ENCODE assay signal across 16 mouse cellular contexts in the genomic region with DNA sequence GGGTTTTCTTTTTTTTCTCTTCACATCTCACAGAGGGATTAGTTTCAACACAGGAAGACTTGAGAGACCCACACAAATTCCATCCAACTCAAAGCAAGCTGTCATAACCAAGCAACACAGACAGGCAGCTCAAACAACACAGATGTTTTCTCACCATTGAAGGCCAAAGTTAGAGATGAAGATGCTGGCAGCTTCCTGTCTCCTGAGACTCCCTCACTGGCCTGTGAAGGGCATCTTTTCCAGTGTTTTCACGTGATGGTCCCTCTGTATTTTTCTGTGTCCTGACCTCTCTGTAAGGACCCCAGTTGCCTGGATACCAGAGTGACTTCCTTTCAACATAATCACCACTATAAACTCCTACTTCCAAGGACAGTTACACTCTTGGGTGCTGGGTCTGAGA.
A peak's percentile ranks its signal among the peaks of the same experiment; 100 is the strongest.
DNase-seq lines count a peak whose midpoint lies in the region; ATAC-seq and TF ChIP-seq lines count a peak whose summit lies in the region.
"Had no signal": no experiment of that assay in that cellular context is flagged by ENCODE, and none has a peak within 500 bp of the region (broad histone marks: within the 10 kb centered on the region; RNA-seq: fewer than 3 reads in every experiment).

No protein-coding gene starts in this region.

- no peaks in the 10 kb centered on the region for H3K9me3 ChIP-seq in kidney, postnatal 0 days (replicated peaks; ENCODE audit: low read length)
- H3K9me3 ChIP-seq in hindbrain, embryonic 16.5 days (ENCODE audit: control insufficient read depth, low read length): no peaks in the 10 kb centered on the region
- H3K9me3 ChIP-seq in liver, embryonic 11.5 days (ENCODE audit: control insufficient read depth, low read length): no peaks in the 10 kb centered on the region
- H3K9me3 ChIP-seq: limb, embryonic 13.5 days had no signal

- 26% methylated on average over 1 of the region's 1 CpGs for WGBS in kidney, postnatal 0 days
- WGBS in hindbrain, embryonic 16.5 days: 29% methylated on average over 1 of the region's 1 CpGs
- 20% methylated on average over 1 of the region's 1 CpGs for WGBS in liver, embryonic 11.5 days

- TF ChIP-seq CTCF in kidney, postnatal 0 days (IDR thresholded peaks at IDR 0.05; ENCODE audit: low read depth): no peak
- TF ChIP-seq CTCF in brain, embryonic 14.5 days (IDR thresholded peaks at IDR 0.05; ENCODE audit: borderline replicate concordance, extremely low read depth, insufficient read depth, insufficient read length): no peak

- no peaks in the 10 kb centered on the region for H3K36me3 ChIP-seq in kidney, postnatal 0 days (ENCODE audit: insufficient read depth, low read length)
- H3K36me3 ChIP-seq in hindbrain, embryonic 16.5 days (ENCODE audit: control insufficient read depth, insufficient read depth, low read length): no peaks in the 10 kb centered on the region
- H3K36me3 ChIP-seq in liver, embryonic 11.5 days (ENCODE audit: control insufficient read depth, insufficient read depth, low read length): no peaks in the 10 kb centered on the region
- H3K36me3 ChIP-seq: limb, embryonic 13.5 days had no signal

- no peak overlapping the region for H3K4me3 ChIP-seq in kidney, postnatal 0 days (replicated peaks; ENCODE audit: low read depth, low read length)
- no peak overlapping the region for H3K4me3 ChIP-seq in hindbrain, embryonic 16.5 days (ENCODE audit: low read length)
- H3K4me3 ChIP-seq in liver, embryonic 11.5 days (ENCODE audit: low read depth, low read length): no peak overlapping the region
- H3K4me3 ChIP-seq: limb, embryonic 13.5 days had no signal

- ATAC-seq in kidney, postnatal 0 days (replicated peaks; ENCODE audit: low FRiP score, low read depth): no peak
- no peak for ATAC-seq in hindbrain, embryonic 16.5 days
- no peak for ATAC-seq in liver, embryonic 11.5 days (replicated peaks; ENCODE audit: low FRiP score)
- ATAC-seq: activated CD4-positive, CD25-positive, alpha-beta regulatory T cell, adult 4 months; forebrain, postnatal 0 days had no signal

- peak; percentile 16 for DNase-seq in kidney, postnatal 0 days (ENCODE audit: low spot score)
- DNase-seq in kidney, adult 11 months: no peak
- DNase-seq in brain, embryonic 14.5 days (ENCODE audit: low read depth): peak; percentile 18
- DNase-seq in gastrocnemius, postnatal 25 days: peak; percentile 48
- DNase-seq in thymus, postnatal 10 days (ENCODE audit: low spot score in 2 of 2): no peak
- no peak for DNase-seq in liver, embryonic 11.5 days (ENCODE audit: low spot score)
- DNase-seq: cerebellum, adult 2 months; forebrain, postnatal 0 days; kidney, postnatal 36 days; layer of hippocampus, postnatal 36 days; lung, adult 2 months; thymus, postnatal 14 days had no signal

- H3K9ac ChIP-seq in kidney, postnatal 0 days (ENCODE audit: low read depth, low read length): no peak overlapping the region
- no peak overlapping the region for H3K9ac ChIP-seq in hindbrain, embryonic 16.5 days (ENCODE audit: low read depth, low read length)
- H3K9ac ChIP-seq in liver, embryonic 11.5 days (ENCODE audit: low read depth, low read length): no peak overlapping the region
- H3K9ac ChIP-seq: forebrain, postnatal 0 days; limb, embryonic 13.5 days had no signal

- H3K27me3 ChIP-seq in kidney, postnatal 0 days (ENCODE audit: insufficient read depth, low read length): no peaks in the 10 kb centered on the region
- no peaks in the 10 kb centered on the region for H3K27me3 ChIP-seq in hindbrain, embryonic 16.5 days (replicated peaks; ENCODE audit: control insufficient read depth, insufficient read depth, low read length)
- no peaks in the 10 kb centered on the region for H3K27me3 ChIP-seq in liver, embryonic 11.5 days (replicated peaks; ENCODE audit: control insufficient read depth, insufficient read depth, low read length)
- H3K27me3 ChIP-seq: CH12.LX; limb, embryonic 13.5 days had no signal

- no peak overlapping the region for H3K27ac ChIP-seq in kidney, postnatal 0 days
- H3K27ac ChIP-seq in hindbrain, embryonic 16.5 days (ENCODE audit: low read depth, low read length): peak overlapping the region; percentile 60
- H3K27ac ChIP-seq in liver, embryonic 11.5 days (ENCODE audit: low read depth, low read length): no peak overlapping the region
- H3K27ac ChIP-seq: limb, embryonic 13.5 days had no signal

- no peaks in the 10 kb centered on the region for H3K4me1 ChIP-seq in kidney, postnatal 0 days (replicated peaks; ENCODE audit: insufficient read depth, low read length)
- H3K4me1 ChIP-seq in hindbrain, embryonic 16.5 days (ENCODE audit: control insufficient read depth, insufficient read depth, low read depth, low read length): peaks cover 8% of the 10 kb centered on the region
- H3K4me1 ChIP-seq in liver, embryonic 11.5 days (replicated peaks; ENCODE audit: control insufficient read depth, insufficient read depth, low read length): no peaks in the 10 kb centered on the region

- no peak overlapping the region for H3K4me2 ChIP-seq in kidney, postnatal 0 days (ENCODE audit: low read length)
- H3K4me2 ChIP-seq in hindbrain, embryonic 16.5 days (ENCODE audit: low read length): no peak overlapping the region
- no peak overlapping the region for H3K4me2 ChIP-seq in liver, embryonic 11.5 days
- H3K4me2 ChIP-seq: limb, embryonic 13.5 days had no signal

- TF ChIP-seq POLR2A in brain, embryonic 14.5 days (IDR thresholded peaks at IDR 0.05; ENCODE audit: borderline replicate concordance, extremely low read depth, insufficient read depth, insufficient read length, poor library complexity, severe bottlenecking): no peak

Comparison
In these comparisons a context has a peak if more than half of its experiments do, and no peak if none do; other contexts are left out.
1. DNase-seq: peak in kidney, postnatal 0 days (single experiment), brain, embryonic 14.5 days (single experiment) and gastrocnemius, postnatal 25 days (single experiment); none in kidney, adult 11 months (single experiment), thymus, postnatal 10 days (0 of 2) and liver, embryonic 11.5 days (single experiment).